Mouse (Mus musculus) cerebellum, postnatal 4 days (tissue): ENCODE measurements around the gene Nucks1.

Experiments
- DNase-seq, 2 experiments: peaks; one replicate each; pipeline ENCODE4 v3.0.0; 2022; ENCODE audit warnings: low spot score in 2 of 2, mixed read lengths in 1 of 2

Nucks1 gene

DNA sequence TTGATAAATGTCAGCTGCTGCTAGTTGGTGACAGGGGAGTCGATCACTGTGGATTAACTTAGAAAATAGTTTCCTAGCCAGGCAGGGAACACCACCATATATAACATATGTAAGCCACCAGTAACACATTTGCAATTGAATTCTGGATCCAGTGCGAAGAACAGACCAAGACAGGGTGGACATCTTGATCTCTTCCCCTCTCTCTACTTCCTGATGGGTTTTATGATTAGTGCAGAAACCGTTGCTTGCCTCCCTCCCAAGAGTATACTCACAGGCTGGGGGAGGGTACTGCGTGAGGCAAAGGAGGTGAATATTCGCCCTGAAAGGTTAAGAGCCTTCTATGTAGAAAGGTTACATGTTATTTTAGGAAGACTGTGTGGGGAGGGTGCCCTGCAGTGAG, 55.5 kb downstream of the Nucks1 start:
- no peak for DNase-seq

DNA sequence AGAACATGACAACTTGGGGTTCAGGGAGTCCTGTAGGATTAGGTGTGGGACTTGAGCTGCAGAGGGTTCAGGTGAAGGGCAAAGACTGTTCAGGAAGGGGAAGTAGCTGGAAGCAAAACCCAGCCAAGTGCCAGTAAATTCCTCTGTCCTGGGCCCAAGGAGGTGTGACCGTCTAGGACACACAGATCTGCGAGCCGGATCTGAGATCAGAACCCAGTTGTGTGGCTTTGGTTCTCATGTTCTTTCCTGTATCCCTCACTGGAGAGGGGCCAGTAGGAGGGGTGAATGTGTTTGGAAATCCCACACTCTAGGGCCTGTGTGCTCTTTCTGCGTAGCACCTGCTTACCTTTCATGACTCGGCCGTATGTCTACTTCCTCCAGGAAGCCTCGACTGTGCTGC, 57.0 kb downstream of the Nucks1 start:
- no peak for DNase-seq

DNA sequence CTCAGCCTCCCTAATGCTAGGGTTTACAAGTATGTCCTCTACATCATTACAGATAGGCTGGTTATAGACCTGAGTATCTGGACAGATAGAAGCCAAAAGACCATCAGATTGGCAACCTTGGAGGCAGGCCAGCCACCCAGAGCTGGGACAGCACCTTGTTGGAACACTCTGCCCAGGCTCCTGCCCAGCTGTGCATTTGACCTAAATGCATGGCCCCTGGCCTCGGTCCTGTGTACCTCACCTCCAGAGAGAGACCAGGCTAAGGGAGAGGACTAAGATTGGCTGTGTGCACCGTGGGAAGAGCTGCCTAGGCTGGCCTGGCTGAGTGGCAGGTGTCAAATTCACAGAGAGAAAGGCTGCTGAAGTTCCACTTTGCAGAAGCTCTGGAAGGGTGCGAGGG, 58.2 kb downstream of the Nucks1 start:
- no peak for DNase-seq

DNA sequence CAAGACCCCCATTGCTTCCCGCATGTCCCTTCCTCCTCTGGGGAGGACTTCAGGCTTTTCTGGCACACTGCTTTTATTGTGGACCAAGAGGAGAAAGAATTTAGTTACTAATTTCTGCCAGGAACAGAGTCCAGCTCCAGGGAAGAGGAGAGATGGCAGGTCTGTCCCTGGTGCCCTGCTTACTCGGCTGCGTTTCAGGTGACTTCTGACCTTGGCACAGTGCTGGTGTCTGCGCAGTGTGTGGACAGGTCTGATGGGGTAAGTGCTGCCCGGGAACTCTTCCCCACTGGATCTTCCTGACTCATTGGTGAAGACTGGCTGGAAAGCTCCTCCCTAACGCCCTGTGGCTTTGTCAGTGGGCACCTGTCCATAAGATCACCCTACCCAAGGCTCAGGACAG, 58.6 kb downstream of the Nucks1 start:
- DNase-seq: no peak

DNA sequence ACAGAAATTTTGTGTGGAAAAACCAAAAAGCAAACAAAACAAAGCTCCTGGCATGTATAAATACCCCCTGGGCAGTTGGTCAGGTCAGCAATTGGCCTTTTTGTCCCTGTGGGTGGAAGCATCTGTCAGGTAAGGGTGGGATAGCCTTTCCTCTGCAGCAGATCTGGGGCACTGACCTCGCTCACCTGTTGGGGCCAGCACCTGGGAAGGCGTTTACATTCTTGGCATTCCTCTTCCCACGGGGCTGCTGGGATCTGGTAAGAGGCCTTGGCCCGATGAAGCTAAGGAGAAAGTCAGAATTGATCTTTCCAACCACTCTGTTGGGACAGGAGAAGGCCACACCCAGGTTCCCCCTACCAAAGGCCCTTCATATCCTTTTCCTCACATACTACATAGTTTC, 59.5 kb downstream of the Nucks1 start:
- no peak for DNase-seq

DNA sequence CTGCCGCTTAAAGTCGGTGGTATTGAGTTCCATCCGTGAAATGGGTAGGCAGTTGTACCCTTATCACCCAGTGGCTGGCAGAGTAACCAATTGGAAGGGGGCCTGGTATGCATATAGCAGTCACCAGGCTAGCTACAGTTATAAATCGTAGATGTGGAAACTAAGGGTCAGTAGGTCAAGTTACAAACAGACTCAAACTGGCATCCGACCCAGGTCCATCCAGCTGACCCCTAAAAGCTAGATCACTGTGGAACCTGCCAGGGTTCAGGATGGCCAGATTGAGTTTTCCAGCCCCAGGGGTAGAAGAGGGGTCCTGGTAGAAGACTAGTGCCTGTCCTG, 60.0 kb downstream of the Nucks1 start:
- no peak for DNase-seq

DNA sequence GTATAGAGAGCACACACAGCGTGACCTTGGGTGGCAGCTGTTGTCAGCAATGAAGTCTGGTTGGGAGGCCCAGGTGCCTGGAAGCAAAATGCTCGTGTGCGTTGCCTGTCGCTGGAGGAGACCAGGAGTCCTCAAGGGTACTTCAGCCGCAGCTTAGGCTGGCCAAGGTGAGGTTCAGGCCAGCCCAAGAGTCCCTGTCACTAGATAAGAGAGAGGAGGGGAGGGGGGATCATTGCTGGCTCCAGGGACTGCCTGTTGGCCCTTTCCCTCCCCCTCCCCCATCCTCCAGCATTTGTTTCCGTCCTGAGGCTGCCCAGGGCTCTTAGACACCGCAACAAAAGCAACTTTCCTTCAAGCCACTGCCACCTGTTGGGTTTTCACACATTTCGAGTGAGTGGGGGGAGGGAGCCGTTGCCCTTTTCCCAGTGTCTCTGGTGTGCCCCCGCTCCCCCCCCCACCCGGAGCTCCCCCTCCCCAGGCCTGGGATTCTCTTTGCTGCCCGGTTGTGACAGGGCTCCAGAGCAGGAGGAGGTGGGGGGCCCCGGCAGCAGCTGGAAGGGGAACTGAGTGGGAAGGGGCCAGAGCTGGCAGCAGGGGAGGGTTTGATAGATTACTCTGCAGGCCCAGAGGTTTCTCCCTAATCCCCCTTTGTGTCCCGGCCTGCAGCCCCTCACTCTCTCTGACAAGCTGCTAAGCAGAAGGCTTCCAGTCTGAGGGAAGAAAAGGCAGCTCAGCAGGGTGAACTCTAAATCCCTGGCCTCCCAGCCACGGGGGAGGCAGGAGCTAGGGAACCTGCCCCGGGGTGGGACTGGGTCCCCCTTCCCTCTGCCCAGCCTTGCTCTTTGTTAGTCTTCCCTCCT, 60.6 kb downstream of the Nucks1 start:
- DNase-seq: no peak

DNA sequence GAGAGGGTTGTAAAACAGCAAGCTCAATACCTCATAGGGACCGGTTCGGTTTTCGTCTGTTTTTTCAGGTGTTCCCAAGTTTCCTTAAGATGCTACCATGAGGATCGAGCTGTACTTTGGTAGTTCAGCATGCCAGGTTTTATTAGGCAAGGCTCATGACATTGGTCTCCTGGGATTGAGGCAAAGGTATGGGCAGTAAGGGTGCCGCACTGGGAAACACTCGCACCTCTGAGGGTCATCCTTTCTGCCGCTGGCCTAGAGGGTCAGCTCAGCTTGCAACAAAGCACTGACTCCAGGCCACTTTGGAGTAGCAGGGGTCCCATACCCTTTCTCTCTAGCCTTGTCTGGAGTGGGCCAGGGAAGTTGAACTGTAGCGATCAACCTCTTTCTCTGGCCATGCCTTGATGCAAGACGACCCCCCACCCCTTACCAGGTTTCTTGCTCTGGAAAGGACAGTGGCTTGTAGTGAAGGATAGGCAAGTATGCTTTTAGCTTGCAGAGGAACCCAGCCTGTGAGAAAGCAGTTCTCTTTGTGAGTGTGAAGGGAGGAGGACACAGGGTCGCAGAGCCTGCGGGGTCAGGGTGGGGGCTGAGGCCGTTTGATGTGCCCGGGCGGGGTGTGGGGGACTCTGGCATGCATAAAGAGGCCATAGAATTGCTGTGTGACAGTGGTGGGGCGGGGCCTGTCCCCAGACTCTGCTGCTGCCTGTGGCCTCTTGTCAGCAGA, 61.6 kb downstream of the Nucks1 start:
- no peak for DNase-seq

DNA sequence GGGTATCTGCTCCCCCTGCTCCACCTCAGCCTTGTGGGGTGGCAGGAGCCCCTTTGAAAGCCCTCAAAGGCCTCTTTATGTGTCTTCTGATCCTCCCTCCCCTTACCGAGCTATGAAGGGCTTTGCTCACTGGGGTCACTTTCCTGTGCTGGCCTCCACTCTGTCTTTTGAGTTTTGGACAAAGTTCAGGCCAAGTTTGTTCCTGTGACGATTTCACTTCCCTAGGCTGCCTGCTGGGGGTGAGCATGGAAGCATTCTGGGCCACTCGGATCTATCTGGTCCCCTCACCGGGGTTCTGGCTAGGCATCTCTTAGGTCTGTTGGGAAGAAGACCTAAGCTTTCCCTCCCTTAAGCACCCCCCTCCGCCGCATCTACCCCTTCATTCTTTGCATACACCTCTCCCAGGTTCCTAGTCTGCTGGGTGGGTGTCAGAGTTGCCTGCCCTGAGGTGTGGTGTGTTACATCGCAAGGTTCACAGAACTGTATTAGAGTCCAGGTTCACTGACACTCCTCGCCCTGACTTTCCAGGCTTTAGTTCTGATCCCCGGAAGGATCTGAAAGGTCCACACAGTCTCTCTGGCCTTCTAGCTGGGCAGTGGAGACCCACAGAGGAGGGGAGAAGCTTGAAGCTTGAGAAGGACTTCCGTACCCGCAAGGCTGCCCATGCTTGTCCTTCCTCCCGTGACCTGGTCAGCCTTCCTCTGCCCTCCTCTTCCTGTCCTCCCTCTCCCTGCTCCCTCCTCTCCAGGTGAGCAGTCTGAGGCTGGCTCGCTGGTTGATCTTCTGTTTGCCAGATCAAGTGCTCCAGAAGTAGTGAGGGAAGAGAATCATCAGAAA, 62.4 kb downstream of the Nucks1 start:
- DNase-seq: no peak

DNA sequence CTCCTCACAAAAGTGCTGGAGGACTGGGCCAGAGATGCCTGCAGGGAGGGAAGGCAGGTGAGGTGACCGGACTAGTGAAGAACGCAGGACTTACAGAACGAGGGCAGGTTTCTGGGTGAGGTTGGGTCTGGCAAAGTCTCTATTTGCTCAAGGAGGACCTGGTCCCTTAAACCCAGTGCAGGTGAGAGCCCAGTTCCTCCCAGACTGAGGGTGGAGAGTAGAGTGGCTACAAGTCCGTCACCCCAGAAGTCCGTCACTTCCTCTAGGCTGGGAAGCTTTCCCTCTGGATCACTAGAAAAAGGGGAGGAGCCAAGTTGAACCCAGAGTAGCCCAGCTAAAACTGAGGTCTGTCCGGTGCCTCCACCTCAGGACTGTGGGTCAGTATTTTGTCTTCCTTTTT, 63.7 kb downstream of the Nucks1 start:
- DNase-seq: no peak

DNA sequence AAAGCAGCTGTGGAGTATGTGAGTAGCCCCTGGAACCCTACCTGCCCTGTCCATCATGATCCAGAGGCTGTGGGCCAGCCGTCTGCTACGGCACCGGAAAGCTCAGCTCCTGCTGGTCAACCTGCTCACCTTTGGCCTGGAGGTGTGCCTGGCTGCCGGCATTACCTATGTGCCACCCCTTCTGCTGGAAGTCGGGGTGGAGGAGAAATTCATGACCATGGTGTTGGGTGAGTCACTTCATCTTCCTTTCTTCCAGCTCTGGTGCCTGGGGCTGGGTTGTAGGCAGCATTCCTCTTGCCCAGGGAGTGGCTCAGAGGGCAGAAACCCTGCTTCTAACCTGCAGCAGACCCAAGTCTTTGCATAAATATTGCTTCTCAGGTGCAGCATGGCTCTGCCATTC, 66.6 kb downstream of the Nucks1 start:
- no peak for DNase-seq

DNA sequence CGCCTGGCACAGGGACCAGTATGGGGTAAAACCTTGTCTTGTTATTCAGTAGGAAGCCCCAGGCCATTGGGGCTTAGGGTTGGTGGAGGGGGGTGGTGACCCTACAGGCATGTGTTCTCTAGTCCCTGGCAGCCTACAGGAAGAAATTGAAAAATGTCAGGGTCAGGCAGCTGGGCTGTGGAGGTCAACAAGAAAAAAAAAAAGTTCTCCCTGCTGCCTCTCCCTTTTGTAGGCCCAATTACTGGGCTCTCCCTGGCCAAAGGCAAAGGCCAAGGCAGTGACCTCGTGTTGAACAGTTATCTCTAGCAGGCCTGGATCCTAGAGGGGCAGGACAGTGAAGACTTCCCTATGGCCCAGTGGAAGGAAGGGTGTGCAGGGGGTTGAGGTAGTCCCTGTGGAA, 70.1 kb downstream of the Nucks1 start:
- DNase-seq: no peak

DNA sequence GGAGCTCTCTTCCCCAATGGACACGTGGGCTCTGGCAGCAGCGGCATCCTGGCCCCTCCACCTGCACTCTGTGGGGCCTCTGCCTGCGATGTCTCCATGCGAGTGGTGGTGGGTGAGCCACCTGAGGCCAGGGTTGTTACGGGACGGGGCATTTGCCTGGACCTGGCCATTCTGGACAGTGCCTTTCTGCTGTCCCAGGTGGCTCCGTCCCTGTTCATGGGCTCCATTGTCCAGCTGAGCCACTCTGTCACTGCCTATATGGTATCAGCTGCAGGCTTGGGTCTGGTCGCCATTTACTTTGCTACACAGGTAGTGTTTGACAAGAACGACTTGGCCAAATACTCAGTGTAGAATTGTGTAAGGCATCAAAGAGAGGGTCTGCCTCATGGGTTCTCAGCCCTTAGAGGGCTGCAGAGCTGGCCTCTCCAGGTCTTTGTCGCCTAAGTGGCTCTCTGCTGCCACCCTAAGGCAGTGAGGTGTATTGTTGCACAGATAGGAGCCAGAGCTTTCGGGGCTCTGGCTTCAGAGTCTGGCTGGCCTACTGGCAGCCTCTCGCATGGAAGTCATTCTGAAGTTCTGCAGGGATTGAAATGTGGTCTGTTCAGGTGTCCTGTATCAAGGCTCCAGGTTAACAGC, 71.2 kb downstream of the Nucks1 start:
- DNase-seq: peak; percentile 48 to 80

DNA sequence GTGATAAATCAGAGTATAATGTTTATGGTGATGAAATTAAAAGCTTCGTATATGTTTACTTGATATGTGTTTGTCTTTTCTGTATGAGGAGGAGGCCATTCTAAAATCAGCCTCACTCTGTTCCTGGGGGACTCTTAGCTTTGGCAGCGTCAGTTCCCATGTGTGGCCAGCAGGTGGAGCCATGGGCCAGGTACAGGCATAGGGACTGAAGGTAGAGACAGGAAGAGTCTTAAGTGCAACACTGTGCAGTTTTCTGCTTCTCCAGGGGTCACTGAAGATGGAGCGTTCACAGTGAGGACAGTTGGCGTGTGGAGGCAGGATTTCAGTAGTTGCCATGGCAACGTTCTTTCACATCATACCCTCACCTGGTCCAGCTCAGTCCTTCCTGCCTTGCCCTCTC, 72.6 kb downstream of the Nucks1 start:
- DNase-seq: peak; percentile 64 to 78

DNA sequence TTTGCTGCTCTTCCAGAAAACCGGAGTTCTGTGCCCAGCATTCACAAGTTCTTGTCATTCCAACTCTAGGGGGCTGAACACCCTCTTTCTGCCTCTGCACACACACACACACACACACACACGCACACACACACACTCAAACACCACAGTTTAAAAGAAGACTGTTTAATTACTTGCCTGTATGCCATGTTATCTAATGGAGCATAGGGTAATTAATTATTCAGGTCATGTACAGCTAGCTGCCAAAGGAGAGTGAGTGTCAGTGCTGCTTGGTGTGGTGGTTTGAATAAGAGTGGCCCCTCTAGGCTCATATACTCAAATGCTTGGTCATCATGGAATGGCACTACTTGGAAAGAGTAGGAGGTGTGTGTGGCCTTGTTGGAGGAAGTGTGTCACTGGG, 73.5 kb downstream of the Nucks1 start:
- DNase-seq: no peak
